Mouse (Mus musculus) frontal cortex, adult 2 months (tissue): Measurements from ENCODE around the gene Car5a. TPM values are rescaled to one million over a fixed set of nuclear protein-coding genes. Genes with fewer than 3 reads are reported as not detected.

Source experiments
- DNase-seq, 2 experiments: peaks; one replicate each; pipeline ENCODE4 v3.0.0; 2022; ENCODE audit warnings: low spot score in 1 of 2; ENCODE audit errors: extremely low spot score in 1 of 2
- polyA plus RNA-seq: library from polyadenylated mRNA; depleted of rRNA; stranded (reverse); fragments of >200 nt; gene quantifications from 2 replicates; pipeline ENCODE4 v1.2.3, GENCODE M21; 2012

The Car5a gene
- polyA plus RNA-seq, 1 experiment, result 0.34 TPM

GRCm38 (mm10) chr8:121935341-121936294 is 9.1 kb downstream of the Car5a start:
- peak; percentile 39 to 73 for DNase-seq

- DNase-seq, result no peak
Measured at GRCm38 (mm10) chr8:121934923-121935322, 9.8 kb downstream of the Car5a start.

GRCm38 (mm10) chr8:121934506-121934905 is 10.2 kb downstream of the Car5a start:
- no peak for DNase-seq

- DNase-seq, result no peak
Measured at GRCm38 (mm10) chr8:121932668-121933520, 11.8 kb downstream of the Car5a start.

GRCm38 (mm10) chr8:121932026-121932667 is 12.6 kb downstream of the Car5a start:
- DNase-seq, result no peak

- DNase-seq, result no peak
Measured at GRCm38 (mm10) chr8:121931571-121931970, 13.1 kb downstream of the Car5a start.

GRCm38 (mm10) chr8:121930047-121930446 is 14.7 kb downstream of the Car5a start:
- DNase-seq, result no peak

- DNase-seq, result peak in 1 of 2 experiments; percentile 53
Measured at GRCm38 (mm10) chr8:121927316-121927715, 17.4 kb downstream of the Car5a start.

- DNase-seq, result no peak
Measured at GRCm38 (mm10) chr8:121926266-121926665, 18.4 kb downstream of the Car5a start.

GRCm38 (mm10) chr8:121925624-121926023 is 19.1 kb downstream of the Car5a start:
- DNase-seq, result peak in 1 of 2 experiments; percentile 90

- DNase-seq, result no peak
Measured at GRCm38 (mm10) chr8:121924681-121925080, 20.0 kb downstream of the Car5a start.

GRCm38 (mm10) chr8:121922101-121922500 is 22.6 kb downstream of the Car5a start:
- no peak for DNase-seq

- no peak for DNase-seq
Measured at GRCm38 (mm10) chr8:121921582-121921981, 23.1 kb downstream of the Car5a start.

GRCm38 (mm10) chr8:121919731-121920130 is 25.0 kb downstream of the Car5a start:
- no peak for DNase-seq

- DNase-seq, result no peak
Measured at GRCm38 (mm10) chr8:121919158-121919557, 25.5 kb downstream of the Car5a start.

- no peak for DNase-seq
Measured at GRCm38 (mm10) chr8:121913378-121913777, 31.3 kb downstream of the Car5a start.

- no peak for DNase-seq
Measured at GRCm38 (mm10) chr8:121912831-121913230, 31.9 kb downstream of the Car5a start.

- DNase-seq, result no peak
Measured at GRCm38 (mm10) chr8:121911987-121912386, 32.7 kb downstream of the Car5a start.

- DNase-seq, result no peak
Measured at GRCm38 (mm10) chr8:121911400-121911799, 33.3 kb downstream of the Car5a start.

GRCm38 (mm10) chr8:121909663-121910062 is 35.0 kb downstream of the Car5a start:
- peak; percentile 50 to 91 for DNase-seq

GRCm38 (mm10) chr8:121909148-121909541 is 35.6 kb downstream of the Car5a start:
- DNase-seq, result no peak
